ENCODE assay signal across 10 mouse cellular contexts in the genomic region with DNA sequence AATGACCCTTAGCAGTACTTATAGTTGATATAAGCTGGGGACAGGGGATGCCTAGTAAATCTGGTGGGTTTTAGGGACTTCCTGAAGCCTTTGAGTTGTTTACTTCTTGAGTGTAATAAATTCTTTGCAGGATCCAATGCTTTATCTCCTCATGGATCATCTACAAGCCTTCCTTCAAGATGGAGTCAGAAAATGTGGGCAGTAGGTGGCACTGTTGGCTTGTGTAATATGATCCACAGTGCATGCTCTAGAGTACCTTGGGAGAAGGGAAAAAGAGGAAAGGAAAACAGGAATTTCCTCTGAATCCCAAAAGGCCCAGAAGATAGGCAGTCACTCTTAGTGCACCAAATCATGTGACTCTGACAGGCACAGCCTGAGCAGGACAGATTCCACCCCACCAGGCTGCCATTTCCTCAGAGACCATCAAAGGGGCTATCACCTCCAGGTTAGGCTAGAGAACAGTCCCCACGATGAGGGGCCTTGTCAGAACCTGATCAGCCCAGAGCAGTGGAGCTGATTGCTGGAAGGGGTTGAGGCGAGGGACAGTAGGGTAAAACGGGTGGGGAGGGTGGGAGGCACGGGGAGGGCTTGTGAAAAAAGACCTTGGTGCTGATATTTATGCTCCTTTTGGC. TPM values are rescaled to one million over a fixed set of nuclear protein-coding genes. Genes with fewer than 3 reads are reported as not detected.
DNase-seq lines count a peak whose midpoint lies in the region; ATAC-seq and TF ChIP-seq lines count a peak whose summit lies in the region.
"Had no signal": no experiment of that assay in that cellular context is flagged by ENCODE, and none has a peak within 500 bp of the region (broad histone marks: within the 10 kb centered on the region; RNA-seq: fewer than 3 reads in every experiment).

No protein-coding gene starts in this region.

- DNase-seq in thymus, postnatal 14 days, result peak; percentile 40
- no peak for DNase-seq in thymus, postnatal 0 days (ENCODE audit: low spot score)
- DNase-seq in cerebellum, adult 18-20 months, result peak; percentile 65
- peak; percentile 28 to 63 for DNase-seq in frontal cortex, postnatal 10 days (ENCODE audit: low spot score in 2 of 2)
- peak; percentile 60 for DNase-seq in kidney, postnatal 14 days
- peak; percentile 68 for DNase-seq in lung, postnatal 0 days (ENCODE audit: low spot score)
- DNase-seq in right cerebral cortex, postnatal 14 days, result peak; percentile 74
- no peak for DNase-seq in gastrocnemius, postnatal 14 days

- ATAC-seq in lung, postnatal 0 days, result peak; percentile 57

- no peak overlapping the region for H3K9ac ChIP-seq in lung, postnatal 0 days (replicated peaks; ENCODE audit: low read depth)

- no peaks in the 10 kb centered on the region for H3K9me3 ChIP-seq in lung, postnatal 0 days (ENCODE audit: low read length)

- 47% methylated on average over 4 of the region's 4 CpGs for WGBS in lung, postnatal 0 days

- intact Hi-C loops in gastrocnemius, postnatal 14 days (cut with DNase I; ENCODE audit: low total_unique reads), result no loop called here

- no peaks in the 10 kb centered on the region for H3K27me3 ChIP-seq in lung, postnatal 0 days (replicated peaks; ENCODE audit: insufficient read depth, low read length)

- no peaks in the 10 kb centered on the region for H3K4me1 ChIP-seq in lung, postnatal 0 days (ENCODE audit: insufficient read depth, low read depth, low read length)

- no peak overlapping the region for H3K27ac ChIP-seq in lung, postnatal 0 days (ENCODE audit: low read length)

- H3K4me2 ChIP-seq in lung, postnatal 0 days (replicated peaks; ENCODE audit: low read depth, low read length), result no peak overlapping the region

- no peak overlapping the region for H3K4me3 ChIP-seq in lung, postnatal 0 days (ENCODE audit: low read depth, low read length)

- TF ChIP-seq EP300 in lung, postnatal 0 days (IDR thresholded peaks at IDR 0.05), result no peak

- no peaks in the 10 kb centered on the region for H3K36me3 ChIP-seq in lung, postnatal 0 days (ENCODE audit: insufficient read depth, low read length)

- TF ChIP-seq CTCF in lung, postnatal 0 days (IDR thresholded peaks at IDR 0.05), result peak; percentile 72

RNA-seq across cellular contexts. Expression of a gene that starts 11.3 kb away (rescaled TPM):
- 53.0 and 54.5 TPM in 2 replicates for polyA plus RNA-seq in thymus, postnatal 0 days (2015; fragmentation: Nextera tagmentation; extraction: Ambion mirVana)
- 7.5 TPM in 2 replicates for polyA plus RNA-seq in lung, postnatal 0 days (2015; fragmentation: Nextera tagmentation; extraction: Ambion mirVana)
- 1 to 10 TPM; 2.5 to 3.1 TPM for total RNA-seq in gastrocnemius, postnatal 14 days (2021)

RNA-seq across cellular contexts. Expression of a gene that starts 54.2 kb away (rescaled TPM):
- polyA plus RNA-seq in thymus, postnatal 0 days (2015; fragmentation: Nextera tagmentation; extraction: Ambion mirVana), result not detected in 2 replicates
- polyA plus RNA-seq in lung, postnatal 0 days (2015; fragmentation: Nextera tagmentation; extraction: Ambion mirVana), result not detected in 2 replicates
- under 1 TPM in 1 of 2 experiments, not detected in 1; 0.20 TPM for total RNA-seq in gastrocnemius, postnatal 14 days (2021)
- total RNA-seq: adrenal gland, postnatal 4 days had no signal
- polyA plus RNA-seq: small intestine, adult 2 months had no signal

Comparison
In these comparisons a context has a peak if more than half of its experiments do, and no peak if none do; other contexts are left out.
1. DNase-seq: peak in thymus, postnatal 14 days (single experiment), cerebellum, adult 18-20 months (2 of 2), frontal cortex, postnatal 10 days (2 of 2), kidney, postnatal 14 days (single experiment), lung, postnatal 0 days (single experiment) and right cerebral cortex, postnatal 14 days (single experiment); none in thymus, postnatal 0 days (single experiment) and gastrocnemius, postnatal 14 days (single experiment).